Mouse (Mus musculus) mouse embryonic stem cell (cell line): ENCODE measurements at regions not wholly inside any gene's neighbourhood (a gene's known extent, or its start where the extent isn't known, plus 50 kb on each side); places are given as distances from the start of the nearest gene placed in this dataset.

Experiments used
- in situ Hi-C, 2 experiments: fragments of 300-500 bp; cut with MboI; formaldehyde crosslinking; loops; 1 replicate in 1 of 2; 3 replicates in 1 of 2; pipeline ENCODE4 v1.14.3; 2019 to 2020; ENCODE audit warnings: low sequenced_read_pairs in 2 of 2, low pct_unique_long_range_greater_than_20kb in 1 of 2, mixed read lengths in 1 of 2; ENCODE audit not compliant: unreplicated experiment in 1 of 2

DNA sequence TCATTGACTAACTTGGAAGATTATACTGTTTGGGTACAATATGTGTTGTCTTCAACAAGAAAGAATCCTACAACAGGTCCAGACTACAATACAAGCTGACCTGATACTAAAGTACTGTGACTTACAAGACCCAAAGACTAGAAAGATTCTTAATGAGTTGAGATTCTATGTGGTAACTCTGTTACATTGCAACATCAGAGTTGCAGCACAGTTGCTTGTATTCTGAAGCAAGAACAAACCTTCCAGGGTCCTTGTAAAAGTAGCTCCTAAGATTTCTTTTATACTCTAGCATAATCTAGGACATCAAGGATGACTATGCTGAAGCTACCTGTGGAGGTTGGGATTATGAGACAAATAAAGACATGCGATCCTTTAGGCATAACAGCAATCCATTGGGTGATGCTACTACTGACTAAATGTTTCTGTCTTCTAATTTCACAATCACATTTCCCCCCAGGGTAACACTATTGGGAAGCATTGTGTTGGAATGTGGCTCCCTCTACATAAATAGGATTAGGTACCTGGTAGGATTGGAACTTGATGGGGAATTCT is 194.6 kb upstream of the Tank start:
- in situ Hi-C loops, result no loop called here

- in situ Hi-C loops, result no loop called here
These were observed 199.3 kb upstream of the Tank start for GRCm38 (mm10) chr2:61379076-61379475.

DNA sequence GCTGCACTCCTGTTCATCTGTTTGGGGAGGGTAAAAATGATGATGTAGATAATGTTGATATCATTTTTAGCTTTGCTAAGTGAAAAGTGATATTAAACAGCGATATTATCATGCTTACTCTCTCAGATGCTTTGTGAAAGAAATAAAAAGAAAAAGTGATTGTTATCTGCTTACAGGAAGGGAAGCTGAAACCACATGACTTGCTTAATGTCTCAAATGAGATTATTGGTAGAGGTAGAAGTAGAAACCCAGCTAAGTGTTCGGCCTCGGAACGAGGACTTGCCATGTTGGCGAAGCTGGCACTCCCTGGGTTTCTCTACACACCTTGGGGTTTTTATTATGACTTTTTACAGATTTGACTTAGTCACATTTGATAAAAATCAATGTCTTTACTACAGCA is 200.1 kb upstream of the Tank start:
- in situ Hi-C loops, result no loop called here

GRCm38 (mm10) chr2:61377756-61378155 is 200.6 kb upstream of the Tank start:
- in situ Hi-C loops, result no loop called here

GRCm38 (mm10) chr2:61362606-61363005 is 215.8 kb upstream of the Tank start:
- in situ Hi-C loops, result no loop called here

DNA sequence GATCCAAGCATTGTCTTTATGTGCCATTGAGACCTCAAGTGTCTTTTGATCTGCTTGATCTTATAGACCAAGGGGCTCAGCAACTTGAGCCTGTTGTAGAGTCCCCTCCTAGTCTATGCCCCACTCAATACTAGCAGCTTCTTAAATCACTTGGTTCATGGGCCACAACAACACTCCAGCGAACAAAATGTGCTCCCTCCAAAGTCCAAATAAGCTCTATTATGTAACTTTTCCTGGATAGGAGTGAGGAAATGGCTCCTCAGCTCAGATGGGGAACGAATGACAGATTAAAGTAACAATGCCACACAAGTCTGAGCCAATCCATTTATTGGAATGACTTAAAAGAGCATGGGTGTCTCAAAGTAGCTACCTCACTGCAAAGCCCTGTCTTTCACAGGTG is 217.0 kb upstream of the Tank start:
- in situ Hi-C loops, result no loop called here

DNA sequence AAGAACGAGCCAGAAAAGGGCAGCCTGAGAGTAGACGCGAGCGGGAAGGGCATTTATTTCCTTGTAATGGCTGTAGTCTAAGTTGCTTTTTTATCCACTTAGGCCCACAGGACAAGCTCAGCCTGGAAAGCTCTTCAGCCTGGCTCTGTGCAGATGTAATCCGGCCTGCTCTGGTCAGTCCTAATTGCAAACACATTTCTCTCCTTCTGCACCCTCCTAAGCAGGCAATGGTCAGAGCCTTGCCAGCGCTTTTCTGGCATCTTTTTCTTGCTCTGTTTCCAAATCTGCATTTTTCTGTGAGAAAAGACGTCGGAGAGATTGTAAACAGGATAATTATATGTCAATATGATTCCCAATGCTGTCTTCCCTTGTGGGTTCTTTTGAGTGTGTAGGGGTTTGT is 224.3 kb upstream of the Tank start:
- in situ Hi-C loops, result no loop called here

GRCm38 (mm10) chr2:61347451-61347850 is 230.9 kb upstream of the Tank start:
- in situ Hi-C loops, result no loop called here

GRCm38 (mm10) chr2:61346012-61346760 is 232.2 kb upstream of the Tank start:
- in situ Hi-C loops, result no loop called here

- in situ Hi-C loops, result no loop called here
These were observed 233.1 kb upstream of the Tank start for GRCm38 (mm10) chr2:61345311-61345710.

DNA sequence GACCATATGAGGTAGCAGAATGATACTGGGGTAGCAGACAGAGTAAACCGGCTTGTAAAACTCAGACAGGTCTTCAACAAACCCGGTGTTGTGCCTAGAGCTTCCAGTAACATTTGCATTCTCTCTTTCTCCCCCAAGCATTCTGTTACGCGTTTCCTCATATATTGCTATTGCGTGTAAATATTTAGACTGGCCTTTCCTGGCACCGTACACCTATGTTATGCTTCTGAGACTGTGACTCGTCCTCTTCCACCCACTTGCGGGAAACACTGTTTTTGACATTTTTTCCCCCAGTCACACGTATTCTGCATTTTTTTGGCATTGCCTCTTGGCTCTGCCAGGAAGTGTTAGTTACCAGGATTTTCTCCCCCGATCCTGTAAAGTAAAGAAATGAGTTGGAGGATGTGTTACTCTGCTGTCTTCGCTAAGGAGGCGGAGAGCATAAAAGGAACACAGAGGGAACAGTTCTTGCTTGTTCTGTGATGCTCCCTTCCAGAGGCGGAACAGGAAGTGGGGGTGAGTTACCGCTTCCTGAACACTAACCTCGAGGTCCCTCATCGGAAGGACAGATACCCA is 233.7 kb upstream of the Tank start:
- in situ Hi-C loops, result no loop called here

DNA sequence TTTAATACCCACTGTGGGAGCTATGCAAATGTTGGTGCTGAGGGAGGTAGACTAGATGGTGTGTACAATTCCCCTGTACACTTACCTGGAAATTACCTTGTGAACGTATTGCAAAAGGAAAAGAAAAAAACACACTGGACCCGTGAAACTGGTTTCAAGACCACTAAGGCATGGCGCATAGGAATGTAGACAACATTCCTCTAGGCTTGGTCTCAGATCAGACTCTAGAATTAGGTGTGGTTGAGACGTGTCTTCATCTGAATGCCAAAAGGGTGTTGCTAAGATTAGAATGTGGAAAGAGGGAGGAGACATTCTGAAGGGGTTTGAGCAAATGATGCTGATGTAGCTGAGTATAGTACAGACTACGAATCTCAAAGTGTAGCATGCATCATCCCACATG is 237.1 kb upstream of the Tank start:
- in situ Hi-C loops, result no loop called here

GRCm38 (mm10) chr2:61319226-61319625 is 259.2 kb upstream of the Tank start:
- in situ Hi-C loops, result no loop called here

GRCm38 (mm10) chr2:61310405-61310804 is 268.0 kb upstream of the Tank start:
- in situ Hi-C loops, result no loop called here

DNA sequence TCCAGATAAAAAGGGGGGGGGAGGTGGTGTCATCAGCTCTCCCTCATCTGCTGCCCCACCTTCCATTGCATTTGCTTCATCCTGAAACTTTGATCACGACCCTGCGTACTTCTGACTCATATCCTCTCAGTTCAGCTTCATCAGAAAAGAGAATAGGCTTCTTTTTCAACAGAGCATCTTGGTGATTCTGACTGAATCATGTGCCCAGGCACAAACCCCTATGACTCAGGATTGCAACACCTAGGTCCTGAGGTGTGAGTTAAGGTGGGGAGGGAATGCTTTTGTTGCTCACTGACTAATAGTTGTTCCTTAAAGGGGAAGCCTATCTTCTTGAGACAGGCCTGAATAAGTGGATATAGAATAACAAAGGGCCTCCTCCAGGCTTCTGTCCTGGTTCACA is 269.2 kb upstream of the Tank start:
- in situ Hi-C loops, result no loop called here

GRCm38 (mm10) chr2:61297135-61297534 is 281.2 kb upstream of the Tank start:
- in situ Hi-C loops, result no loop called here

DNA sequence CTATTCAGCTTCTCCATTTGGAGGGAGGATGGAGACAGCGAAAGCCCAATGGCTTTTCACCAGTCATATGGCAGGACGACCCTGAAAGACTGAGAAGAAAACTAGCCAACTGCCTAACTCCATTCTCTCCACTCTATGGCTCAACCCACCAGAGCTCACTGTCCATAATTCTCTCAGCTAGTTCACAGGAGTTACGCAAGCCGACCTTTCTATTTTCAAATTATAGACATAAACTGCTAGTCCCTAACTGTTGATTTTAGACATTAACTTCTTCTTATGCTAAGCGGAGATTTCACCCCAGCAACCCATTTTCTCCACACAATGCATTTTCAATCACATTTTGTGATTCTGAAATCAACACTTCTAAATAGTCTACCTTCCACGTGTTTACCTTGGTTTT is 281.8 kb upstream of the Tank start:
- in situ Hi-C loops, result no loop called here

GRCm38 (mm10) chr2:61295261-61295964 is 283.0 kb upstream of the Tank start:
- in situ Hi-C loops, result no loop called here

GRCm38 (mm10) chr2:61288246-61288645 is 290.1 kb upstream of the Tank start:
- in situ Hi-C loops, result no loop called here

DNA sequence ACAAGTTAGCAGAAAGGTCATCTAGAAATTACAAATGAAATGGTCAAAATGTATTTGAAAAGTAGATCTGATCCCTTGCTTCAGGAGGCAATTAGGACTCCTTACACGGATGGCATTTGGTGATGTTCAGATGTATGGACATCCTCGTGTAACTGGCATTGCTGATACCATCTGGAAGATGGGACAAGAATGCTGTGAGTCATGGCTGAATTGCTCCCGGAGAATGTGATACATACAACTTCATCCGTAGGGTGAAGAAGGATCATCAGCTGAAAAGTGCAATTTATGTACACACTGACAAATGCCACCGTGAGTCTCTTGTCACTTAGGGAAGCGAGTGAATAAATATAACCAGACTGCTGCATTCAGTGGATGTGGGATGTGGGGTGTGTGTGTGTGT is 293.7 kb upstream of the Tank start:
- in situ Hi-C loops, result no loop called here
